Mouse (Mus musculus): ENCODE data around the gene Pou2f3. TPM values are rescaled to one million over a fixed set of nuclear protein-coding genes. Genes with fewer than 3 reads are reported as not detected.

Gene Pou2f3
- polyA plus RNA-seq (2015; fragmentation: Nextera tagmentation; extraction: Ambion mirVana), result not detected in 2 replicates

DNA sequence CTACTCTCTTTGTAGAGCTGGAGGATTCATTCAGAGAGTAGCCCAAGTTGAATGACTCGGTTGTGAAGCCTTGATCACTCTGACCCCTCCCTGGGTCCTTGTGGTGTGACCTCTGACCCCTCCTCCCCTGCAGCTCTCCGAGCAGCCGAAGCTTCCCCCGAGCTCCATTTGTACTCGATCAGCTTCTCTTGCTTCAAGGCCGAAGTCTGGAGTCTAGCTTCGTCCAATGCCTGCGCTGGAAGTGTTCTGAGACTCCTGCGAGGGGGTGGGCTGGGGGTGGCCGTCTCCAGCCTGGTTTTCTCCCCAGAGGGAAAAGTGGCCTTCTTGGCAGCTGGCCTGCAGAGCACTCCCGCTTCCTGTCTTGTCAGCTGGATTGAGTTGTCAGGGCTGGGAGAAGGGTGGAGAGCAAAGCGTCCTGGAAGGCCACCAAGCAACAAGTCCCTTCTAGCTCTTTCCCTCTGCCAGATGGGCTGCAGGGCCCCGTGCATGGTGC is at the start of gene Pou2f3:
Gene Pou2f3, minus strand, starts transcription at position 180 of the 493 bp plus-strand sequence.
- ATAC-seq (ENCODE audit: extremely low read depth, insufficient number of reproducible peaks, low FRiP score, low TSS enrichment), result no peak
- peak within 1 kb of the TSS; percentile 14 for H3K4me3 ChIP-seq
- WGBS, result 9% methylated on average over 13 of the region's 13 CpGs
- peak within 1 kb of the TSS; percentile 48 for H3K27ac ChIP-seq (replicated peaks)
- peak within 1 kb of the TSS; percentile 52 for H3K4me2 ChIP-seq
- H3K9ac ChIP-seq, result peak within 1 kb of the TSS; percentile 62
- no peaks in the 10 kb centered on the region for H3K36me3 ChIP-seq
- H3K27me3 ChIP-seq (replicated peaks), result peaks cover 44% of the 10 kb centered on the region
- H3K4me1 ChIP-seq, result peaks cover 33% of the 10 kb centered on the region
- no peaks in the 10 kb centered on the region for H3K9me3 ChIP-seq

DNA sequence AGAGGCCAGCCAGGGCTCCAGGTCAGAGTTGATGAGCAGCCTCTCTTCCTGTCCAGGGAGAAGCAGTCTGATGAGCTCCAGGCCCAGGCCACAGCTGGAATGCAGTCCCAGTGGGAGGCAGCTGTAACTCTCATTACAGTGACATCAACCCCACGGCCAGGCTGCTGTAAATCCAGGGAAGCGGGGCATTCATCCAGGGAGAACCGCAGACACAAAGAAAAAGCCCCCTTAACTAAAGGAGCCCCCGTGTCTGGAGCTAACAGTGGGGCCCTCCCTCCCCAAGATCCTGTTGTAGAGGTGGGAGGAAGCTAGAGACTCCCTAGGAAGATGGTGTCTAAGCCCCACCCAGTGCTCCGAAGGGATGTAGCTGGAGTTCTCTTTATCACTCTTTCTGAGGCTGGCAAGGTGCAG is 43.1 kb upstream of the Pou2f3 start:
- no peak for ATAC-seq (ENCODE audit: extremely low read depth, insufficient number of reproducible peaks, low FRiP score, low TSS enrichment)
- Histone ChIP-seq H3K4me2 (no peak overlapping the region; the same call in 1 of the 2 replicates), H3K9me3 (no peaks in the 10 kb centered on the region), H3K9ac (no peak overlapping the region), H3K36me3 (no peaks in the 10 kb centered on the region), H3K4me1 (peaks cover 14% of the 10 kb centered on the region), H3K4me3 (no peak overlapping the region), H3K27ac (replicated peaks) (peak overlapping the region; percentile 61), H3K27me3 (replicated peaks) (no peaks in the 10 kb centered on the region)
- 35% methylated on average over 5 of the region's 5 CpGs for WGBS

DNA sequence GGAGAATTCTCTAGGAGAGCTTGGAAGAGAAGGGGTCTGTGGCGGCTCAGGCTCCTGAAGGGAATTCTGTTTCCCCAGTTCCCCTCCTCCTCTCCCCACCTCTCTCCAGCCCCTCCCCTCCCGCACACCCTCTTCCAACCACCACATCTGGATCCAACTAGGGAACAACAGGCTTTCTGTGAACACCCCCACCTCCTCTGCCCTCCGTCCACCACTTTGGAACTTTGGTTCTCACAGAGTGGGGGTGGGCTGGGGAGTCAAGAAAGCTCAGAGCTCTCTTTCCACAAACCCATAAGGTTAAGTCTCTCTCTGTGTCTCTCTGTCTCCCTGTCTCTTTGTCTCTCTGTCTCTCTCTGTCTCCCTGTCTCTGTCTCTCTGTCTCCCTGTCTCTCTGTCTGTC is 42.6 kb upstream of the Pou2f3 start:
- Histone ChIP-seq H3K4me1 (peaks cover 14% of the 10 kb centered on the region), H3K4me2 (no peak overlapping the region; the same call in 1 of the 2 replicates), H3K9ac (no peak overlapping the region), H3K27me3 (replicated peaks) (no peaks in the 10 kb centered on the region), H3K4me3 (no peak overlapping the region), H3K9me3 (no peaks in the 10 kb centered on the region), H3K36me3 (no peaks in the 10 kb centered on the region), H3K27ac (replicated peaks) (peak overlapping the region; percentile 61)
- 50% methylated on average over 3 of the region's 3 CpGs for WGBS
- no peak for ATAC-seq (ENCODE audit: extremely low read depth, insufficient number of reproducible peaks, low FRiP score, low TSS enrichment)

DNA sequence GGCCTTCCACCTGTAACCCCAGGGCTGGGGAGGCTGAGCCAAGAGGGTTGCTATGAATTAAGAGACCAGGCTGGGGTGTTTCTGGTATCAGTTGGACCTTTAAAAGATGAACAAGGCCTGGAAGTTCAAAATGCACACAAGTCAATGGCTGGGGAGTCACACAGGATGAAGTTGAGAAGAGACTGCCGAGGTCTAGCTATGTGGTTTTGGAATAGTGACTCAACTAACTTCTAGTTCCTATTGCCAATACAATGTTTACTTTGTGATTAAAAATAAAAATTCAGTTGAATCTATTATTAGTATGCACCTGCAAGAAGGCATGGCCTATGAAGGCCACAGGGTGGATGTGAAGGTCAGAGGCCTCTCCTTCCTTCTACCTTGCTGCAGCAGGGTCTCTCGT is 41.6 kb upstream of the Pou2f3 start:
- H3K36me3 ChIP-seq, result no peaks in the 10 kb centered on the region
- no peak for ATAC-seq (ENCODE audit: extremely low read depth, insufficient number of reproducible peaks, low FRiP score, low TSS enrichment)
- peaks cover 24% of the 10 kb centered on the region for H3K4me1 ChIP-seq
- no peak overlapping the region for H3K27ac ChIP-seq (replicated peaks)
- no peak overlapping the region for H3K4me3 ChIP-seq
- H3K9ac ChIP-seq, result no peak overlapping the region
- no peak overlapping the region for H3K4me2 ChIP-seq
- 85% methylated on average over 2 of the region's 2 CpGs for WGBS
- no peaks in the 10 kb centered on the region for H3K9me3 ChIP-seq
- no peaks in the 10 kb centered on the region for H3K27me3 ChIP-seq (replicated peaks)

DNA sequence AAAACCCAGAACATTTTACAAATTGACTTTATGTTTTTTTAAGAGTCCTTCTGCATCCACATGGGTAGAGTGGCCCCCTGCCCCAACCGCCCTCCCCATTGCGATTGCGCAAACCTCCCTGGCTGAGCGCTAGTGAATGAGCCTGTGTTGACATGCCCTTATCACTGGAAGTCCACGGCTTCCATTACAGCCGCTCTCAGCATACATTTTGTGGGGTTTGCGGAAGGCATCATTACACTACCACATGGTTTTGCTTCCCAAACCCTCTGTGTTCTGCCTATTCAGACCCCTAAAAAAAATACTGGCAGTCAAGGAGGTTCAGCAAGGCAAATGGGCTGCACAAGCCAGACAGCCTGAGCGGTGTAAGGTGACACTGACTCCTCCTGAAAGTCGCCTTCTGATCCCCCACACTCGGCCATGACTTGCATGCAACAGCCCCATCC is 36.6 kb upstream of the Pou2f3 start:
- 5% methylated on average over 10 of the region's 10 CpGs for WGBS
- H3K4me3 ChIP-seq, result peak overlapping the region; percentile 27
- peak overlapping the region; percentile 61; the same call in 1 of the 2 replicates for H3K9ac ChIP-seq
- no peaks in the 10 kb centered on the region for H3K27me3 ChIP-seq (replicated peaks)
- H3K9me3 ChIP-seq, result no peaks in the 10 kb centered on the region
- peak overlapping the region; percentile 64 for H3K4me2 ChIP-seq
- H3K4me1 ChIP-seq, result peaks cover 25% of the 10 kb centered on the region
- no peaks in the 10 kb centered on the region for H3K36me3 ChIP-seq
- ATAC-seq (ENCODE audit: extremely low read depth, insufficient number of reproducible peaks, low FRiP score, low TSS enrichment), result no peak
- H3K27ac ChIP-seq (replicated peaks), result 0 out of 2 replicates have a peak overlapping the region, but pooled peaks have one; percentile 12

DNA sequence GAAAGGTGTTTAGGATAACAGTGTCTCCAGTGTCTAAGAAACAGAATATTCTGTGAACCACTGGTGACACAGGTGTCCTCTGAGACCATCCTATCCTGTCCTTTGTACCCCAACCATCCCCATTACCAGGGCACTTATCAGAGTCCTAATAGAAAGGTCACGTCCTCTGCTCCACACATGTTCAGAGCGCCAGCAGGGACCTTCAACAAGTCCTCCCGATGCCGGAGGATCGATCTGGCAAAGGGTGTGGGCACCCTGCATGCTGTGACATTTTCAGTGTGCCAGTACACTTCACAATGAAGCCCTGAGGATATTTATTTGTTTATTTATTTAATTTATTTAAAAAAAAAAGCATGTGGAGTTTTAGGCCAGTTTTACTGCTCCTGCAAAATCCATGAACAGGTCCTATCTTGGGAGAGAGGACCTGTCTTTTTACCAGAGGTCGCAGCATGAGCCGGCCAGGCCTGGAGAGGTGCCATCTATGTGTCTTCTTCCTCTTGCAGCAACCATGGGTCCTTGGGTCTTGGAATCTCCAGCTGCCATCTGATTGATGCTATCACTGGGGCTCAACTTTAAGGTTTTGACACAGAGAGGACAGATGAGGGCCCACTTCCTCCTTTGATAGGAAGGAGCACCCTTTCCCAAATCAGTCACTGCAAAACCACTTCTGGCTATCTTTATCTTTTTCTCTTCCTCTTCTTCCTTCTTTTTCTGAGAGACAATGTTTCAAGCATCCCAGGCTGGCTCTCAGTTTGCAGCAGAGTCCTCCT is 35.8 kb upstream of the Pou2f3 start:
- ATAC-seq (ENCODE audit: extremely low read depth, insufficient number of reproducible peaks, low FRiP score, low TSS enrichment), result no peak
- WGBS, result 68% methylated on average over 7 of the region's 7 CpGs
- no peak overlapping the region for H3K9ac ChIP-seq
- H3K4me3 ChIP-seq, result no peak overlapping the region
- no peaks in the 10 kb centered on the region for H3K9me3 ChIP-seq
- H3K27ac ChIP-seq (replicated peaks), result no peak overlapping the region
- H3K4me1 ChIP-seq, result peaks cover 25% of the 10 kb centered on the region
- H3K4me2 ChIP-seq, result no peak overlapping the region
- no peaks in the 10 kb centered on the region for H3K36me3 ChIP-seq
- no peaks in the 10 kb centered on the region for H3K27me3 ChIP-seq (replicated peaks)

DNA sequence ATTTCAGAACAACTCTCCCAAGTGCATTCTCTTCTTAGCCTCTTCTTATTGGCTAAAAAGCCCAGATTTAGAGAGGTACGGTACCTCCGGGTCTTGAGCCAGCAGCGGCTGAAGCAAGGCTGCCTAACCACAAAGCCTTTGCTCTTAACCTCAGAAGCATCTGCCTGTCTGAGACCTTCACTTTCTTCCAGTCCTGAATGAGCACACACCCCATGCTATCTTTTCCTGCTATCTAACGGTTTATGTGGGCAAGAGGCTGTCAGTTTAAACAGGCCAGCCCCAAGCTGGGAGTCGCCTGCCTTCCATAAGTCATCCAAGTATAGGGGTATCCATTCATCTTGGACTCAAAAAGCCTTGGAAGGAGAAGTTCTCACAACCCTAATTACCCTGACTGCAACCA is 32.3 kb upstream of the Pou2f3 start:
- no peak for ATAC-seq (ENCODE audit: extremely low read depth, insufficient number of reproducible peaks, low FRiP score, low TSS enrichment)
- Histone ChIP-seq H3K36me3 (no peaks in the 10 kb centered on the region), H3K27me3 (replicated peaks) (no peaks in the 10 kb centered on the region), H3K27ac (replicated peaks) (no peak overlapping the region), H3K9ac (no peak overlapping the region), H3K4me1 (peaks cover 44% of the 10 kb centered on the region), H3K4me2 (no peak overlapping the region), H3K4me3 (no peak overlapping the region), H3K9me3 (no peaks in the 10 kb centered on the region)
- WGBS, result 72% methylated on average over 5 of the region's 5 CpGs

DNA sequence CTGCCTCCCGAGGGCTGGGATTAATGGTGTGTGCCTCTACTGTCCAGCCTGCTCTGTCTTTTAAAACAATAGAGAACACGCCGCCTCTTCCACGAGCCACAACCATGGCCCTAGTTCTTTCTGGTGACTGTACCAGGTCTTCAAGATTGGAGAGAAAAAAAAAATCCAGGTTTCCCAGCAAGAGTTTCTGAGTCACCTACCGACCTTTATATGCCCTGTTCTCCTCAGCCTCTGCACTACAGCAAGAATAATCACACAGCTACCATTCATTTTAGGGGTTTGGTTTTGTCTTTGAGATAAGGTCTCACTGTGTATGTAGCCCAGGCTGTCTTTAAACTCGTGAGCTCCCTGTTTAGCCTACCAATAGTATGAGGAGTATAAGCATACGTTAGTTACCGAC is 31.8 kb upstream of the Pou2f3 start:
- no peak overlapping the region for H3K27ac ChIP-seq (replicated peaks)
- no peak overlapping the region for H3K4me3 ChIP-seq
- 84% methylated on average over 8 of the region's 8 CpGs for WGBS
- no peak overlapping the region for H3K4me2 ChIP-seq
- H3K36me3 ChIP-seq, result no peaks in the 10 kb centered on the region
- no peak for ATAC-seq (ENCODE audit: extremely low read depth, insufficient number of reproducible peaks, low FRiP score, low TSS enrichment)
- H3K9ac ChIP-seq, result no peak overlapping the region
- H3K9me3 ChIP-seq, result no peaks in the 10 kb centered on the region
- no peaks in the 10 kb centered on the region for H3K27me3 ChIP-seq (replicated peaks)
- peaks cover 44% of the 10 kb centered on the region for H3K4me1 ChIP-seq

DNA sequence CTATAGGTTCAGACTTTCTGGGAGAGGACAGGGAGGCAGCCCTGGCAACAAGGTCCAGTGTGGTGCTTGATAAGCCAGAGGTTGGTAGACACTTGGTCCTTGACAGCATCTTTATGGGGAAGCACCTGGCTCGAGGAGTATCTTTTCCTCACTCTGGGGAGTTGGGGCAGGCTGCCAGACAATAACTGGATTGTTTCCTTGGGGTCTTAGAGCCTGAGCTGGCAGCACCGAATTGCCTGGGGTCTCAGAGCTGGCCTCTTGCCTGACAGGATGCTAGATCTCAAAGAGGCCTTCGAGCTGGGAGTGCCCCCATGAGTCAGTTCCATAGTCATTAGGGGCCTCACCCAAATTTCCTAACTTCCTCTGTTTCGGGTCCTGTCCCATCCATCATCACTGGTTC is 31.1 kb upstream of the Pou2f3 start:
- Histone ChIP-seq H3K4me1 (peaks cover 44% of the 10 kb centered on the region), H3K36me3 (peaks cover 4% of the 10 kb centered on the region; the same call in 1 of the 2 replicates), H3K27ac (replicated peaks) (no peak overlapping the region), H3K27me3 (replicated peaks) (no peaks in the 10 kb centered on the region), H3K9me3 (no peaks in the 10 kb centered on the region), H3K9ac (no peak overlapping the region), H3K4me3 (no peak overlapping the region), H3K4me2 (no peak overlapping the region)
- ATAC-seq (ENCODE audit: extremely low read depth, insufficient number of reproducible peaks, low FRiP score, low TSS enrichment), result no peak
- WGBS, result 47% methylated on average over 4 of the region's 4 CpGs

DNA sequence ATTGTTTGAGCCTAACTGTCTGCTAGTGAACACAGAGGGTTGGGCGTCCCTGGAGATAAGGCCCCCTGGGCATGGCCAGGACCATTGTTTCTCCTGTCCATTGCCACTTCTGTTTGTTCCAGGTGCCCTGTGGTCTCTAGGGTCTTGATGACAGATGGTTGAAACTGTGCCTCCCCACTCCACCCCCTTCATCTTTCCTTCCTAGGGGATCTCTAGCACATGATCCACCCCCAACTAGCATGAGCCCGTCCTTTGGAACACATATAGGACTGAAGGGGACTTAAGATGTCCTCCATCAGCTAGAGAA is 30.4 kb upstream of the Pou2f3 start:
- H3K4me1 ChIP-seq, result peaks cover 46% of the 10 kb centered on the region
- H3K9me3 ChIP-seq, result no peaks in the 10 kb centered on the region
- H3K9ac ChIP-seq, result peak overlapping the region; percentile 93
- peak overlapping the region; percentile 92 for H3K4me3 ChIP-seq
- no peaks in the 10 kb centered on the region for H3K27me3 ChIP-seq (replicated peaks)
- no peak; the same call in 1 of the 2 replicates for ATAC-seq (ENCODE audit: extremely low read depth, insufficient number of reproducible peaks, low FRiP score, low TSS enrichment)
- peak overlapping the region; percentile 89 for H3K27ac ChIP-seq (replicated peaks)
- WGBS, result 32% methylated on average over 2 of the region's 2 CpGs
- peak overlapping the region; percentile 75 for H3K4me2 ChIP-seq
- H3K36me3 ChIP-seq, result peaks cover 4% of the 10 kb centered on the region; the same call in 1 of the 2 replicates

DNA sequence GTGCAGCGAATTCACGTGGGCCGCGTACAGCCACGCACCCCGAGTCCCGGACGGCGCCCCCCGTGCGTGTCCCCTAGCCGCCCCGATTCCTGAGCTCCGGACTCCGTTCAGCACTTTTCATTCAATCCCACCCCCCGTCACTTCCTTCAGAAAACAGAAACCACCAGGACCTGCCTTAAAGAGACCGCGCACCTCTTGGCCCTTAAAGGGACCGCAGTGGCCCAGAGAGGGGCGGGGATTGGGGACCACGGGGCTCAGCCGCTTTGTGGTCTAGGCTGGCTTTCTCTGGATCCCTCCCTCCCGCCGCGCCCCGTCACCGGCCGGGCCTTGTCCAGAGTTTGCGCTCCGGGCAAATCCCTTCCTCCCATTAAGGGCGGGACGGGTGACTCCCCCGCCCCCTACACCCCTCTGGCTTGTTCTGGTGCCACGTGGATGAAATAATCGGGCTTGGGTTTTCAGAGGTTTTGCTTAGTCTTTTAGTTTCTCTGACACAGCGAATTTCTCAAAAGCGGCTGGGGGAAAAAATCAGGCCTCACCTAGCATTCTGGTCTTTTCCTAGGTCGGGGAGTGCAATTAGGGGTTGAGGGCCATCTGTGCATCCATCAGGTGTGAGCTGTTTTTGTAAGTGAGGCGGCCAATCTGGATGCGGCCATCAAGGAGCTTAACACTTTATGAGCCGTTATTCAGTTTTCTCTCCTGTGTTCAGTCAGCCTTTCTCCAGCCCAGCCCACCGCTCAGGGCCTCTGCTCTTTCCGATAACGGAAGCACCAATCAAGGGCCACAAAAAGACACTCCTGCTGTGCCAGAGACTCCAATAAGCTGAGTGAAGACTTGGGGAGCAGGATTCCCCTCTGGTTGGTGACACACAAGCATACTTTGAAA is 29.8 kb upstream of the Pou2f3 start, which contains the start of gene Oaf:
Gene Oaf, minus strand, starts transcription at position 200 of the 882 bp plus-strand sequence.
- Histone ChIP-seq H3K4me1 (peaks cover 52% of the 10 kb centered on the region), H3K9ac (peak within 1 kb of the TSS; percentile 93), H3K36me3 (peaks cover 4% of the 10 kb centered on the region; the same call in 1 of the 2 replicates), H3K27me3 (replicated peaks) (no peaks in the 10 kb centered on the region), H3K9me3 (no peaks in the 10 kb centered on the region), H3K4me2 (peak within 1 kb of the TSS; percentile 75), H3K4me3 (peak within 1 kb of the TSS; percentile 92), H3K27ac (replicated peaks) (peak within 1 kb of the TSS; percentile 89)
- ATAC-seq (ENCODE audit: extremely low read depth, insufficient number of reproducible peaks, low FRiP score, low TSS enrichment), result peak; percentile 79
- under 1% methylated on average over 43 of the region's 44 CpGs for WGBS

Data from heart, embryonic 13.5 days (tissue).